Mouse (Mus musculus) forebrain, embryonic 14.5 days (tissue): ENCODE measurements at regions not wholly inside any gene's neighbourhood (a gene's known extent, or its start where the extent isn't known, plus 50 kb on each side); places are given as distances from the start of the nearest gene placed in this dataset.

ENCODE experiments used
- ATAC-seq: fragments of 200-750 bp; cut with Nextera tagmentation; 2 replicates; pipeline ENCODE4 v1.8.0; 2017; ENCODE audit warnings: mild to moderate bottlenecking, moderate library complexity
- DNase-seq: peaks from one replicate; pipeline ENCODE4 v3.0.0-alpha.2; 2015; ENCODE audit warnings: low spot score
- H3K27ac ChIP-seq: fragments of 300-500 bp; sonication (generic); 2 replicates; pipeline ENCODE4 v1.5.1; 2014; ENCODE audit warnings: low read depth, mild to moderate bottlenecking, control low read depth, low read length, moderate library complexity
- H3K27me3 ChIP-seq: fragments of 300-500 bp; sonication (generic); replicated peaks from 2 replicates; pipeline ENCODE4 v1.6.1; 2014; ENCODE audit warnings: low read length, control low read depth, mixed read lengths; ENCODE audit not compliant: control insufficient read depth, insufficient read depth
- H3K36me3 ChIP-seq: fragments of 300-500 bp; sonication (generic); 2 replicates; pipeline ENCODE4 v1.6.1; 2014; ENCODE audit warnings: low read length, control low read depth; ENCODE audit not compliant: control insufficient read depth, insufficient read depth
- H3K4me1 ChIP-seq: fragments of 300-500 bp; sonication (generic); 2 replicates; pipeline ENCODE4 v1.6.1; 2014; ENCODE audit warnings: antibody characterized with exemption, low read length, control low read depth; ENCODE audit not compliant: control insufficient read depth, insufficient read depth
- H3K4me2 ChIP-seq: fragments of 300-500 bp; sonication (generic); 2 replicates; pipeline ENCODE4 v1.6.1; 2014; ENCODE audit warnings: mild to moderate bottlenecking, control low read depth, low read length
- H3K4me3 ChIP-seq: fragments of 300-500 bp; sonication (generic); 2 replicates; pipeline ENCODE4 v1.5.1; 2014; ENCODE audit warnings: low read depth, low read length, control low read depth
- H3K9ac ChIP-seq: fragments of 300-500 bp; sonication (generic); 2 replicates; pipeline ENCODE4 v1.6.1; 2014; ENCODE audit warnings: mild to moderate bottlenecking, low read length, control low read depth, moderate library complexity
- H3K9me3 ChIP-seq: fragments of 300-500 bp; sonication (generic); replicated peaks from 2 replicates; pipeline ENCODE4 v1.6.1; 2016; ENCODE audit warnings: low read length, control low read depth, mixed read lengths; ENCODE audit not compliant: control insufficient read depth
- WGBS: fragments of 180-500 bp; shearing (Covaris S2); extraction: QIAGEN DNeasy Blood & Tissue Kit; methylation state at CpG from one replicate; pipeline ENCODE4 v1.1.7; 2014; 5-methylcytosine and 5-hydroxymethylcytosine counted together

DNA sequence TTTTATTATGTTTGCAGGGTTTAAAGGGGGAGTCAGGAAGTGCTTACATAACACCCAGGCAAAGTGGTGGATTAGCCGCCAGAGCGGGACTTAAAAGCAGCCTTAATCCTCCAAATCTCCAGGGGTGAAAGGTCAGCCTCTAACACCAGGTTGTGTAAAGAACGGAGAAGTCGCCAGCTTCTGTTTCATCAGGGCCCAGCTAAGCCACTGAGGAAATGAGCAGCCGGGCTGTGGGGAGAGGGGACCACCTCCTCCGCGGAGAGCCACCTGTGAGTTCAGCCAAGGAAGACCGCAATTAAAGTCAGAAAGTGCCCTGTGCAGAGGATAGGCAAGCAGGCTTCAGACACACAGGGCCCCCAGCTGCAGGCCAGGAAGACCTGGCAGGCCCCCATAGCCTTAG lies 359.8 kb downstream of the En1 start:
- H3K9me3 ChIP-seq, result no peaks in the 10 kb centered on the region
- no peak overlapping the region for H3K4me2 ChIP-seq
- H3K27me3 ChIP-seq, result no peaks in the 10 kb centered on the region
- no peak overlapping the region for H3K27ac ChIP-seq
- H3K9ac ChIP-seq, result no peak overlapping the region
- no peaks in the 10 kb centered on the region for H3K36me3 ChIP-seq
- no peak overlapping the region for H3K4me3 ChIP-seq
- H3K4me1 ChIP-seq, result no peaks in the 10 kb centered on the region
- DNase-seq (no peak), ATAC-seq (no peak)
- WGBS, result 6% methylated on average over 8 of the region's 8 CpGs

DNA sequence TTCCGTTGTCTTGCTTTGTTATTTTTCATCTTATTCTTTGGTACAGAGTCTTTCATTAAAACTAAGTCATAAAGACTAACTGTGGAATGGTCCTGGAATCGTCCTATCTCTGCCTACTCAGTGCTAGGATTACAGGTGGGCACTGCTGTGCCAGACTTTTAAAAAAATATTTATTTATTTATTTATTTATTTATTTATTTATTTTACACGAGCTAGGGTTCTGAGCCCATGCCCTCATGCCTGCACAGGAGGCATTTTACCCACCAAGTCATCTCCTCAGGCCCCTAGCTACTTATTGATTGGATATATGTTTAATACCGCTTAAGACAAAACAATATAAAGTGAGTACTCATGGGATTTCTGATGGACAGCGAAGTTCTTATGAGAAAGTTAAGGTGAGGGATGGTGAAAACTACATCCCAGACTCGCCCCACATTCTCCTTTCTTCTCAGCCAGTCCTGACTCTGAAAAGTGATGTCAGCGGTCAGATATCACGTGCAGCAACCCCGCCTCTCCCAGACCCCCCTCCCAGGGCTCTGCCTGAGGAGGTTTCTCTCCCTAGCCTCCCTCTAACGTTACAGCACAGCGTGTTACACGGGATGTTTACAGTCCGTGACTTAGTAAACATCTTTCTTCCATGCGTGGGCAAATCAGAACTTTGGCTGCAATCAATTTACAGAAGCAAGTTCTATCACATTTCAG lies 361.4 kb downstream of the En1 start:
- peak; percentile 54; the same call in 1 of the 2 replicates for ATAC-seq
- no peak overlapping the region for H3K27ac ChIP-seq
- H3K4me2 ChIP-seq, result peak overlapping the region; percentile 47
- peak overlapping the region; percentile 18 for H3K4me3 ChIP-seq
- 30% methylated on average over 14 of the region's 14 CpGs for WGBS
- H3K9me3 ChIP-seq, result no peaks in the 10 kb centered on the region
- no peaks in the 10 kb centered on the region for H3K36me3 ChIP-seq
- DNase-seq, result peak; percentile 7
- H3K27me3 ChIP-seq, result no peaks in the 10 kb centered on the region
- no peaks in the 10 kb centered on the region for H3K4me1 ChIP-seq
- no peak overlapping the region; the same call in 1 of the 2 replicates for H3K9ac ChIP-seq

- ATAC-seq (no peak), DNase-seq (peak; percentile 4)
- H3K4me1 ChIP-seq, result no peaks in the 10 kb centered on the region
- peak overlapping the region; percentile 18 for H3K4me3 ChIP-seq
- H3K4me2 ChIP-seq, result peak overlapping the region; percentile 47
- H3K9me3 ChIP-seq, result no peaks in the 10 kb centered on the region
- H3K27me3 ChIP-seq, result no peaks in the 10 kb centered on the region
- H3K36me3 ChIP-seq, result no peaks in the 10 kb centered on the region
- H3K9ac ChIP-seq, result no peak overlapping the region; the same call in 1 of the 2 replicates
- WGBS, result 50% methylated on average over 17 of the region's 17 CpGs
- H3K27ac ChIP-seq, result no peak overlapping the region
These were observed 361.9 kb downstream of the En1 start for GRCm38 (mm10) chr1:120964179-120964517.

- H3K4me1 ChIP-seq, result no peaks in the 10 kb centered on the region
- no peaks in the 10 kb centered on the region for H3K9me3 ChIP-seq
- no peak overlapping the region for H3K9ac ChIP-seq
- no peaks in the 10 kb centered on the region for H3K36me3 ChIP-seq
- no peak overlapping the region for H3K27ac ChIP-seq
- WGBS, result 74% methylated on average over 3 of the region's 3 CpGs
- no peak overlapping the region for H3K4me3 ChIP-seq
- H3K4me2 ChIP-seq, result no peak overlapping the region
- H3K27me3 ChIP-seq, result no peaks in the 10 kb centered on the region
- DNase-seq (no peak), ATAC-seq (no peak)
These were observed 363.9 kb downstream of the En1 start for GRCm38 (mm10) chr1:120966132-120966531.

- Histone ChIP-seq H3K9me3 (no peaks in the 10 kb centered on the region), H3K4me1 (no peaks in the 10 kb centered on the region), H3K27ac (no peak overlapping the region), H3K4me2 (no peak overlapping the region), H3K36me3 (no peaks in the 10 kb centered on the region), H3K9ac (no peak overlapping the region), H3K4me3 (no peak overlapping the region), H3K27me3 (no peaks in the 10 kb centered on the region)
- ATAC-seq (no peak), DNase-seq (no peak)
- WGBS, result 63% methylated on average over 1 of the region's 1 CpGs
These were observed 357.7 kb downstream of the Insig2 start for GRCm38 (mm10) chr1:120974661-120975060.

- no peak overlapping the region for H3K4me2 ChIP-seq
- H3K9ac ChIP-seq, result no peak overlapping the region
- ATAC-seq (no peak), DNase-seq (no peak)
- H3K9me3 ChIP-seq, result no peaks in the 10 kb centered on the region
- H3K4me3 ChIP-seq, result no peak overlapping the region
- no peaks in the 10 kb centered on the region for H3K4me1 ChIP-seq
- no peaks in the 10 kb centered on the region for H3K36me3 ChIP-seq
- 93% methylated on average over 7 of the region's 7 CpGs for WGBS
- H3K27me3 ChIP-seq, result no peaks in the 10 kb centered on the region
- no peak overlapping the region for H3K27ac ChIP-seq
These were observed 327.9 kb downstream of the Insig2 start for GRCm38 (mm10) chr1:121004535-121004934.

DNA sequence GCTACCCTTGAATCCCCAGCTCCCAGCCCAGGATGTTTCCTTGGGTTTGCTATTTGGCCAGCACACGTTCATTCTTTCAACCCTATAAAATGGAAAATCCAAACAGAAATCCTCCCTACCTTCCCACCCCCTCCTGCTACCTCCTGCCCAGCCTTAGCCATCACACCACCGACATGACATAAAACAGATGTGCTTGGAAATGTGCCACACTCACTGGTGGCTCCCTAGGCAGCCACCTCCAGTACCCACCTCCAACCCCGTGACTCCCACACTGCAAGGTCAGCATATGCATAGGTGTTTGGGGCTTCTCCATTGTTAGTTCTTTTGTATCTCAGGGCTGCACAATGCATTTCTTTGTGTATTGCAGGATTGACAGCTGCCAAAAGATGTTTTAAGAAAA lies 327.2 kb downstream of the Insig2 start:
- Histone ChIP-seq H3K36me3 (no peaks in the 10 kb centered on the region), H3K9me3 (no peaks in the 10 kb centered on the region), H3K9ac (no peak overlapping the region), H3K27ac (no peak overlapping the region), H3K4me2 (no peak overlapping the region), H3K27me3 (no peaks in the 10 kb centered on the region), H3K4me3 (no peak overlapping the region), H3K4me1 (no peaks in the 10 kb centered on the region)
- ATAC-seq (no peak), DNase-seq (no peak)
- WGBS, result 54% methylated on average over 3 of the region's 3 CpGs

DNA sequence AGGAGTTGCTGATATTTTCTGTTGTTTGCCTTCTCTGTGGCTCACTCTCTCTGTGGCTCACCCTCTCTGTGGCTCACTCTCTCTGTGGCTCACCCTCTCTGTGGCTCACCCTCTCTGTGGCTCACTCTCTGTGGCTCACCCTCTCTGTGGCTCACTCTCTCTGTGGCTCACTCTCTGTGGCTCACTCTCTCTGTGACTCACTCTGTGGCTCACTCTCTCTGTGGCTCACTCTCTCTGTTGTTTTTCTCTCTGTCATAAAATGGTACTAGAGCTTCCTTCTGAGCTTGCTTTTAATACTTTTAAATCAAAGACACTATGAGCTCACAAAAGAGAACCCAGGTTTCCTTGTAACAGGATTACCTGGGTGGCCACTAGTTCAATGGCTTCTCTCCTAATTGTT lies 320.3 kb downstream of the Insig2 start:
- H3K4me1 ChIP-seq, result no peaks in the 10 kb centered on the region
- H3K27me3 ChIP-seq, result no peaks in the 10 kb centered on the region
- H3K9ac ChIP-seq, result no peak overlapping the region
- no peak for DNase-seq
- ATAC-seq, result no peak
- no peak overlapping the region for H3K4me2 ChIP-seq
- no peaks in the 10 kb centered on the region for H3K9me3 ChIP-seq
- H3K4me3 ChIP-seq, result no peak overlapping the region
- H3K27ac ChIP-seq, result no peak overlapping the region
- no peaks in the 10 kb centered on the region for H3K36me3 ChIP-seq

- no peaks in the 10 kb centered on the region for H3K27me3 ChIP-seq
- H3K9ac ChIP-seq, result no peak overlapping the region
- peak; percentile 7 for DNase-seq
- no peaks in the 10 kb centered on the region for H3K36me3 ChIP-seq
- no peaks in the 10 kb centered on the region for H3K9me3 ChIP-seq
- no peak for ATAC-seq
- no peaks in the 10 kb centered on the region for H3K4me1 ChIP-seq
- no peak overlapping the region for H3K27ac ChIP-seq
- H3K4me3 ChIP-seq, result no peak overlapping the region
- 34% methylated on average over 12 of the region's 12 CpGs for WGBS
- H3K4me2 ChIP-seq, result no peak overlapping the region
These were observed 318.4 kb downstream of the Insig2 start for GRCm38 (mm10) chr1:121013839-121014503.
